Mouse (Mus musculus): ENCODE results near the gene Birc3.

Birc3 gene

GRCm38 (mm10) chr9:7872775-7873439, at the start of gene Birc3:
Birc3 (minus strand) TSS chr9:7873186.
- WGBS, result 13% methylated on average over 26 of the region's 26 CpGs

- 61% methylated on average over 8 of the region's 8 CpGs for WGBS
Observed at GRCm38 (mm10) chr9:7914925-7915324, 41.9 kb upstream of the Birc3 start.

GRCm38 (mm10) chr9:7914487-7914886, 41.5 kb upstream of the Birc3 start:
- WGBS, result 7% methylated on average over 11 of the region's 11 CpGs

GRCm38 (mm10) chr9:7913953-7914352, 41.0 kb upstream of the Birc3 start:
- 65% methylated on average over 19 of the region's 19 CpGs for WGBS

- 89% methylated on average over 2 of the region's 2 CpGs for WGBS
Observed at GRCm38 (mm10) chr9:7907351-7907985, 34.5 kb upstream of the Birc3 start.

- WGBS, result 90% methylated on average over 1 of the region's 1 CpGs
Observed at GRCm38 (mm10) chr9:7906564-7906963, 33.6 kb upstream of the Birc3 start.

- 75% methylated on average over 5 of the region's 5 CpGs for WGBS
Observed at GRCm38 (mm10) chr9:7903825-7904224, 30.8 kb upstream of the Birc3 start.

- 81% methylated on average over 2 of the region's 2 CpGs for WGBS
Observed at GRCm38 (mm10) chr9:7903262-7903661, 30.3 kb upstream of the Birc3 start.

- 64% methylated on average over 7 of the region's 7 CpGs for WGBS
Observed at GRCm38 (mm10) chr9:7902311-7902710, 29.3 kb upstream of the Birc3 start.

- 96% methylated on average over 8 of the region's 8 CpGs for WGBS
Observed at GRCm38 (mm10) chr9:7900965-7901364, 28.0 kb upstream of the Birc3 start.

- 15% methylated on average over 3 of the region's 3 CpGs for WGBS
Observed at GRCm38 (mm10) chr9:7897502-7897901, 24.5 kb upstream of the Birc3 start.

GRCm38 (mm10) chr9:7891796-7892195, 18.8 kb upstream of the Birc3 start:
- WGBS, result 95% methylated on average over 1 of the region's 1 CpGs

- WGBS, result 74% methylated on average over 1 of the region's 1 CpGs
Observed at GRCm38 (mm10) chr9:7891177-7891576, 18.2 kb upstream of the Birc3 start.

- over 99% methylated on average over 3 of the region's 3 CpGs for WGBS
Observed at GRCm38 (mm10) chr9:7884346-7884745, 11.4 kb upstream of the Birc3 start.

GRCm38 (mm10) chr9:7882304-7882865, 9.4 kb upstream of the Birc3 start:
- WGBS, result 95% methylated on average over 1 of the region's 1 CpGs

GRCm38 (mm10) chr9:7873511-7874211, 675 bp upstream of the Birc3 start:
- WGBS, result 92% methylated on average over 8 of the region's 8 CpGs

GRCm38 (mm10) chr9:7872044-7872774, 777 bp downstream of the Birc3 start:
- WGBS, result 19% methylated on average over 23 of the region's 23 CpGs

- WGBS, result 79% methylated on average over 4 of the region's 4 CpGs
Observed at GRCm38 (mm10) chr9:7871316-7872043, 1.5 kb downstream of the Birc3 start.

GRCm38 (mm10) chr9:7870556-7871315, 2.2 kb downstream of the Birc3 start:
- 90% methylated on average over 10 of the region's 10 CpGs for WGBS

GRCm38 (mm10) chr9:7868838-7869491, 4.0 kb downstream of the Birc3 start:
- 93% methylated on average over 4 of the region's 4 CpGs for WGBS
